Mouse (Mus musculus): Measurements from ENCODE around the gene Prrg2. TPM values are rescaled to one million over a fixed set of nuclear protein-coding genes. Genes with fewer than 3 reads are reported as not detected.
A peak's percentile ranks its signal among the peaks of the same experiment; 100 is the strongest.

The Prrg2 gene
- polyA plus RNA-seq, 1 experiment from 2014 or later = 16.8 TPM

GRCm38 (mm10) chr7:45082401-45083299, 20.2 kb upstream of the Prrg2 start:
- Histone ChIP-seq H3K27me3 (ENCODE audit: insufficient read depth, poor library complexity, severe bottlenecking) (no peaks in the 10 kb centered on the region), H3K27ac (0 out of 2 replicates have a peak overlapping the region, but pooled peaks have one; percentile 12), H3K4me1 (peaks cover 11% of the 10 kb centered on the region), H3K4me3 (no peak overlapping the region), H3K36me3 (peaks cover 65% of the 10 kb centered on the region), H3K9me3 (0 out of 2 replicates have a peak, but pooled peaks cover 2% of the 10 kb centered on the region)
- DNase-seq (ENCODE audit: low spot score) = no peak
- WGBS = 65% methylated on average over 25 of the region's 25 CpGs

GRCm38 (mm10) chr7:45081016-45081415, 18.5 kb upstream of the Prrg2 start:
- DNase-seq (ENCODE audit: low spot score) = no peak
- Histone ChIP-seq H3K27ac (0 out of 2 replicates have a peak overlapping the region, but pooled peaks have one; percentile 6), H3K4me1 (peaks cover 16% of the 10 kb centered on the region), H3K36me3 (peaks cover 65% of the 10 kb centered on the region), H3K9me3 (no peaks in the 10 kb centered on the region), H3K4me3 (no peak overlapping the region; the same call in 1 of the 2 replicates), H3K27me3 (ENCODE audit: insufficient read depth, poor library complexity, severe bottlenecking) (no peaks in the 10 kb centered on the region)
- 52% methylated on average over 5 of the region's 5 CpGs for WGBS

- WGBS = 1% methylated on average over 10 of the region's 10 CpGs
- peaks cover 61% of the 10 kb centered on the region for H3K36me3 ChIP-seq
- DNase-seq (ENCODE audit: low spot score) = peak; percentile 94
- H3K27me3 ChIP-seq (ENCODE audit: insufficient read depth, poor library complexity, severe bottlenecking) = no peaks in the 10 kb centered on the region
- H3K4me3 ChIP-seq = no peak overlapping the region
- peaks cover 27% of the 10 kb centered on the region for H3K4me1 ChIP-seq
- H3K27ac ChIP-seq = no peak overlapping the region
- H3K9me3 ChIP-seq = no peaks in the 10 kb centered on the region
Observed at GRCm38 (mm10) chr7:45079856-45080255, 17.4 kb upstream of the Prrg2 start.

- Histone ChIP-seq H3K27ac (no peak overlapping the region), H3K4me3 (no peak overlapping the region), H3K9me3 (no peaks in the 10 kb centered on the region), H3K27me3 (ENCODE audit: insufficient read depth, poor library complexity, severe bottlenecking) (no peaks in the 10 kb centered on the region), H3K36me3 (peaks cover 62% of the 10 kb centered on the region), H3K4me1 (peaks cover 36% of the 10 kb centered on the region)
- WGBS = 27% methylated on average over 9 of the region's 9 CpGs
- DNase-seq (ENCODE audit: low spot score) = peak; percentile 89
Observed at GRCm38 (mm10) chr7:45078513-45078912, 16.0 kb upstream of the Prrg2 start.

GRCm38 (mm10) chr7:45077829-45078228, 15.4 kb upstream of the Prrg2 start:
- DNase-seq (ENCODE audit: low spot score) = no peak
- no peak overlapping the region for H3K4me3 ChIP-seq
- H3K27me3 ChIP-seq (ENCODE audit: insufficient read depth, poor library complexity, severe bottlenecking) = no peaks in the 10 kb centered on the region
- peaks cover 34% of the 10 kb centered on the region for H3K4me1 ChIP-seq
- no peaks in the 10 kb centered on the region for H3K9me3 ChIP-seq
- H3K36me3 ChIP-seq = peaks cover 58% of the 10 kb centered on the region
- H3K27ac ChIP-seq = no peak overlapping the region
- 92% methylated on average over 2 of the region's 2 CpGs for WGBS

GRCm38 (mm10) chr7:45077322-45077721, 14.8 kb upstream of the Prrg2 start:
- H3K36me3 ChIP-seq = peaks cover 52% of the 10 kb centered on the region
- H3K4me1 ChIP-seq = peaks cover 30% of the 10 kb centered on the region
- H3K27ac ChIP-seq = no peak overlapping the region; the same call in 1 of the 2 replicates
- no peaks in the 10 kb centered on the region for H3K27me3 ChIP-seq (ENCODE audit: insufficient read depth, poor library complexity, severe bottlenecking)
- WGBS = 82% methylated on average over 14 of the region's 14 CpGs
- no peak for DNase-seq (ENCODE audit: low spot score)
- H3K4me3 ChIP-seq = no peak overlapping the region
- H3K9me3 ChIP-seq = no peaks in the 10 kb centered on the region

- Histone ChIP-seq H3K4me3 (no peak overlapping the region; the same call in 1 of the 2 replicates), H3K27ac (peak overlapping the region; percentile 77; the same call in 1 of the 2 replicates)
Observed at GRCm38 (mm10) chr7:45076501-45076900, 14.0 kb upstream of the Prrg2 start.

GRCm38 (mm10) chr7:45075405-45075804, 12.9 kb upstream of the Prrg2 start:
- Histone ChIP-seq H3K4me1 (peaks cover 30% of the 10 kb centered on the region), H3K9me3 (no peaks in the 10 kb centered on the region), H3K36me3 (peaks cover 42% of the 10 kb centered on the region), H3K4me3 (peak overlapping the region; percentile 5; the same call in 1 of the 2 replicates), H3K27me3 (ENCODE audit: insufficient read depth, poor library complexity, severe bottlenecking) (no peaks in the 10 kb centered on the region), H3K27ac (peak overlapping the region; percentile 77)
- WGBS = 53% methylated on average over 4 of the region's 4 CpGs
- DNase-seq (ENCODE audit: low spot score) = peak; percentile 81

More at GRCm38 (mm10) chr7:45076501-45076900, 14.0 kb upstream of the Prrg2 start:
- Histone ChIP-seq H3K4me1 (peaks cover 30% of the 10 kb centered on the region), H3K27me3 (ENCODE audit: insufficient read depth, poor library complexity, severe bottlenecking) (no peaks in the 10 kb centered on the region), H3K9me3 (no peaks in the 10 kb centered on the region), H3K36me3 (peaks cover 50% of the 10 kb centered on the region)
- WGBS = 87% methylated on average over 30 of the region's 30 CpGs
- no peak for DNase-seq (ENCODE audit: low spot score)

GRCm38 (mm10) chr7:45073949-45074348, 11.5 kb upstream of the Prrg2 start:
- Histone ChIP-seq H3K4me1 (peaks cover 34% of the 10 kb centered on the region), H3K27me3 (ENCODE audit: insufficient read depth, poor library complexity, severe bottlenecking) (no peaks in the 10 kb centered on the region), H3K36me3 (peaks cover 42% of the 10 kb centered on the region), H3K4me3 (no peak overlapping the region), H3K9me3 (no peaks in the 10 kb centered on the region), H3K27ac (no peak overlapping the region)
- 87% methylated on average over 12 of the region's 12 CpGs for WGBS
- DNase-seq (ENCODE audit: low spot score) = no peak

GRCm38 (mm10) chr7:45073171-45073707, 10.8 kb upstream of the Prrg2 start:
- Histone ChIP-seq H3K4me1 (peaks cover 34% of the 10 kb centered on the region), H3K36me3 (peaks cover 42% of the 10 kb centered on the region), H3K4me3 (no peak overlapping the region), H3K9me3 (no peaks in the 10 kb centered on the region), H3K27ac (peak overlapping the region; percentile 29; the same call in 1 of the 2 replicates), H3K27me3 (ENCODE audit: insufficient read depth, poor library complexity, severe bottlenecking) (no peaks in the 10 kb centered on the region)
- no peak for DNase-seq (ENCODE audit: low spot score)
- WGBS = 77% methylated on average over 7 of the region's 7 CpGs

GRCm38 (mm10) chr7:45072230-45072629, 9.8 kb upstream of the Prrg2 start:
- Histone ChIP-seq H3K36me3 (peaks cover 40% of the 10 kb centered on the region), H3K27ac (no peak overlapping the region), H3K4me3 (no peak overlapping the region), H3K27me3 (ENCODE audit: insufficient read depth, poor library complexity, severe bottlenecking) (no peaks in the 10 kb centered on the region), H3K9me3 (no peaks in the 10 kb centered on the region), H3K4me1 (peaks cover 34% of the 10 kb centered on the region)
- no peak for DNase-seq (ENCODE audit: low spot score)
- 79% methylated on average over 2 of the region's 2 CpGs for WGBS

GRCm38 (mm10) chr7:45069671-45070070, 7.2 kb upstream of the Prrg2 start:
- Histone ChIP-seq H3K27me3 (ENCODE audit: insufficient read depth, poor library complexity, severe bottlenecking) (no peaks in the 10 kb centered on the region), H3K9me3 (no peaks in the 10 kb centered on the region), H3K4me3 (no peak overlapping the region), H3K36me3 (peaks cover 17% of the 10 kb centered on the region; the same call in 1 of the 2 replicates), H3K4me1 (peaks cover 15% of the 10 kb centered on the region), H3K27ac (no peak overlapping the region)
- no peak for DNase-seq (ENCODE audit: low spot score)
- WGBS = 88% methylated on average over 2 of the region's 2 CpGs

- WGBS = 35% methylated on average over 5 of the region's 5 CpGs
- Histone ChIP-seq H3K9me3 (no peaks in the 10 kb centered on the region), H3K27ac (no peak overlapping the region), H3K27me3 (ENCODE audit: insufficient read depth, poor library complexity, severe bottlenecking) (no peaks in the 10 kb centered on the region), H3K36me3 (0 out of 2 replicates have a peak, but pooled peaks cover 4% of the 10 kb centered on the region), H3K4me1 (peaks cover 9% of the 10 kb centered on the region), H3K4me3 (no peak overlapping the region)
- peak; percentile 80 for DNase-seq (ENCODE audit: low spot score)
Observed at GRCm38 (mm10) chr7:45068000-45068318, 5.5 kb upstream of the Prrg2 start.

All from heart, embryonic 10.5 days (tissue).